Mouse (Mus musculus): ENCODE data around the gene Gdpd4. TPM values are rescaled to one million over a fixed set of nuclear protein-coding genes. Genes with fewer than 3 reads are reported as not detected.

Gene Gdpd4
- polyA plus RNA-seq (2017; shearing (Covaris generic)): not detected

DNA sequence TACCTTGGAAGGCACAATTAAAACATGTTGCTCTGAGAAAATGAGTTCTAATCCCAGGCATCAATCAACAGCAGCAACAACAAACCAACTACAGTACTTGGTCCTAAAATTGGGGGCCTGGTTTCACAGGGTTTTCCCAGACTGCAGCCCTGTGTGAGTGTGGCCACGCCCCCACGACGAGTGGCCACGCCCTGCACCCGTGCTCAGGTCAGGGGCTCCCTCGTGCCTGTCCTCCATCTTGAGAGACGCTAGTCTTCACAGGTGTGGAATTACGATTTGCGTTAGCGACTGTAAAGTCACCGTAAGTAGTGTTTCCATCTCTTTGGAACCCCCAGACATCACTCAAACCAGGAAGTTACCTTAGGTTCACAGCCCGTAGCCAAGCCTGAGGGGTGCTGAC is at the start of gene Gdpd4:
Gdpd4 (plus strand) TSS at position 214 of the 400 bp plus-strand sequence.

Other genes starting within 250 kb of the Gdpd4 start
- 135 TPM for gene Clns1a, start 223.3 kb upstream of the Gdpd4 start, polyA plus RNA-seq (2017; shearing (Covaris generic))
- 0.93 TPM for gene Aqp11, start 181.7 kb upstream of the Gdpd4 start, polyA plus RNA-seq (2017; shearing (Covaris generic))
- 5.1 TPM for gene Pak1, start 131.4 kb upstream of the Gdpd4 start, polyA plus RNA-seq (2017; shearing (Covaris generic))
- gene Myo7a, start 199.6 kb downstream of the Gdpd4 start, polyA plus RNA-seq (2017; shearing (Covaris generic)): 4.4 TPM
- gene Omp, start 225.5 kb downstream of the Gdpd4 start, polyA plus RNA-seq (2017; shearing (Covaris generic)): not detected

All from inflammation-experienced regulatory T-cells, adult 16 weeks (primary cell).